8 mouse cellular contexts compared by ENCODE assay signal in genomic region chr6:142814495-142814921, GRCm38 (mm10). TPM values are rescaled to one million over a fixed set of nuclear protein-coding genes. Genes with fewer than 3 reads are reported as not detected.
DNase-seq lines count a peak whose midpoint lies in the region; ATAC-seq and TF ChIP-seq lines count a peak whose summit lies in the region.

No protein-coding gene starts in this region.

- ATAC-seq in common myeloid progenitor, adult 5-6 weeks (replicated peaks; ENCODE audit: low read depth, poor library complexity, severe bottlenecking), result peak; percentile 77
- ATAC-seq in megakaryocyte, adult 5-6 weeks (ENCODE audit: poor library complexity, severe bottlenecking), result peak; percentile 82

- TF ChIP-seq CTCF in left cerebral cortex, adult 2 months (IDR thresholded peaks at IDR 0.05), result peak; percentile 92

- no peak overlapping the region for H3K27ac ChIP-seq in left cerebral cortex, adult 2 months

- peak; percentile 88 for DNase-seq in adipocyte (ENCODE audit: low spot score)
- peak; percentile 86 for DNase-seq in gastrocnemius, postnatal 10 days
- peak; percentile 83 for DNase-seq in hindlimb bud, embryonic 11.5 days (ENCODE audit: extremely low spot score, low read depth, low spot score)
- DNase-seq in left cerebral cortex, adult 2 months (ENCODE audit: extremely low spot score in 1 of 2, low spot score in 2 of 2), result peak; percentile 84 to 86
- peak; percentile 88 for DNase-seq in right cerebral cortex, adult 18-20 months
- DNase-seq in urinary bladder, postnatal 14 days (ENCODE audit: low spot score), result peak; percentile 87

- intact Hi-C loops in left cerebral cortex, adult 2 months (cut with DNase I), result loop anchor here (1.0 to 10.0 kb wide), 3 partner anchors 35 to 290 kb away; partner anchors contain the start of gene St8sia1

- peak overlapping the region; percentile 48 for H3K4me3 ChIP-seq in left cerebral cortex, adult 2 months

RNA-seq across cellular contexts. Expression of gene Sult6b2, which starts 10.2 kb away (rescaled TPM):
- total RNA-seq in common myeloid progenitor, adult 5-6 weeks (2017), result not detected in 2 replicates
- not detected for total RNA-seq in gastrocnemius, postnatal 10 days (2021)
- not detected for total RNA-seq in left cerebral cortex, adult 2 months (2021)
- not detected in 2 replicates for total RNA-seq in megakaryocyte, adult 5-6 weeks (2015)
- total RNA-seq in megakaryocyte, adult 5-6 weeks (2017), result not detected in 2 replicates

RNA-seq across cellular contexts. Expression of gene Cmas, which starts 58.0 kb away (rescaled TPM):
- total RNA-seq in common myeloid progenitor, adult 5-6 weeks (2017), result 82.6 and 83.3 TPM in 2 replicates
- 10 to 100 TPM; 29.6 to 34.2 TPM for total RNA-seq in gastrocnemius, postnatal 10 days (2021)
- total RNA-seq in left cerebral cortex, adult 2 months (2021), result 100 to 1,000 TPM; 107 to 111 TPM
- 56.1 and 60.6 TPM in 2 replicates for total RNA-seq in megakaryocyte, adult 5-6 weeks (2015)
- total RNA-seq in megakaryocyte, adult 5-6 weeks (2017), result 52.7 and 60.0 TPM in 2 replicates
